Mouse (Mus musculus): ENCODE data around the gene Stmn3.

Gene Stmn3

GRCm38 (mm10) chr2:181314080-181314810 lies at the start of gene Stmn3:
Gene Stmn3, minus strand, starts transcription at chr2:181314500.
- DNase-seq (ENCODE audit: low spot score) = peak; percentile 78

GRCm38 (mm10) chr2:181363946-181364345 lies 49.6 kb upstream of the Stmn3 start:
- DNase-seq (ENCODE audit: low spot score) = no peak

- no peak for DNase-seq (ENCODE audit: low spot score)
These were observed 42.5 kb upstream of the Stmn3 start for GRCm38 (mm10) chr2:181356780-181357179.

DNA sequence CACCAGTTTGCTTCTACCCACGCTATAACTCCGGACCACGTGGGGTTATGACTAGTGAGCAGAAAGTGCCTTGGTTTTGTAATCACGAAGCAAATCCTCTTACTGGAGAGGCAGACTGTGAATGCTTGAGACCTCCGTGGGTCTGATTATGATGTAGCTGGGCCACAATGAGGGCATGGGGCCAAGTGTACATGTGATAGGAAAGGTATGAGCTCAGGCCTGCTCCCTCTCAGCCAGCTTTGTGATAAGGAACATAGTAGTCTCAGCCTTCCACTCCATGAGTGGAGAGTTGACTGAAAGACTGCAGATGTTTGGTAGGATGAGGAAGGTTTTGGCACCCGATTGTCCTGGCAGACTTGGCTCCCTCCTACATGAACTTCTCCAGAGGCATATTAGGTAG lies 28.5 kb upstream of the Stmn3 start:
- no peak for DNase-seq (ENCODE audit: low spot score)

DNA sequence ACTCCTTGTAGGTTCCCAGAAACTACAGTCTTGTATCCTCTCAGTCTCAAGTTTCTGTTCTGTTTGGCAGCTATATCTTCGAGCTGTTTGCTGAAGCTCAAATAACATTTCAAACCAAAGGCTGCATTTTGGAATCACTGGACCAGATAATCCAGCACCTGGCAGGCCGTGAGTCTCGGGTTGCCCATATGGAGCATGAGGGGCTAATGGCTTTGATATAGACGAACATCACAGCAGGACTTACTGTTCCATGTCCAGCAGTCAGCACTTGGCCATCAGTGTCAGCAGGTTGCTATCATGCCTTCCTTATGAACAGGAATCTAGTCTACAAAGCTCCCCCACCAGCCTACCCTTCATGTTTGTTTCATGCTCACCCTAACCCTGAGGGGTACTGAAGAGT lies 26.1 kb upstream of the Stmn3 start:
- no peak for DNase-seq (ENCODE audit: low spot score)

GRCm38 (mm10) chr2:181334023-181334422 lies 19.7 kb upstream of the Stmn3 start:
- DNase-seq (ENCODE audit: low spot score) = peak; percentile 80

GRCm38 (mm10) chr2:181332542-181332941 lies 18.2 kb upstream of the Stmn3 start:
- DNase-seq (ENCODE audit: low spot score) = no peak

DNA sequence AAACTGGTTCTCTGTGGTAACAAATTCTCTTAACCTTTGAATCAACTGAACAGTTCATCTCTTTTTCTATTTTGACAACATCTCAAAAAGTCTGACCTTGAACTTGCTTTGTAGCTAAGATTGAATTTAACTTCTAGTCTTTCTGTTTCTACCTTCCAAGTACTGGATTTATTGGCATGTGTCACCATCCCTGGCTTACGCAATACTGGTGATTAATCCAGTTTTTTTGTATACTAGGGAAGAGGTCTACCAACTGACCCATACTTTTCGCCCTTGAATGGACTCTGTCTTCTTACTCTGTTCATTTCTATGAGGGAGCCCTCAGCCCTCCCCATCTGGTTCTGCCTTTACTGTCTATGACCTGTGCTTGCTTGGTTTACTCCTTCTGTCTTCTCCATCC lies 11.8 kb upstream of the Stmn3 start:
- no peak for DNase-seq (ENCODE audit: low spot score)

DNA sequence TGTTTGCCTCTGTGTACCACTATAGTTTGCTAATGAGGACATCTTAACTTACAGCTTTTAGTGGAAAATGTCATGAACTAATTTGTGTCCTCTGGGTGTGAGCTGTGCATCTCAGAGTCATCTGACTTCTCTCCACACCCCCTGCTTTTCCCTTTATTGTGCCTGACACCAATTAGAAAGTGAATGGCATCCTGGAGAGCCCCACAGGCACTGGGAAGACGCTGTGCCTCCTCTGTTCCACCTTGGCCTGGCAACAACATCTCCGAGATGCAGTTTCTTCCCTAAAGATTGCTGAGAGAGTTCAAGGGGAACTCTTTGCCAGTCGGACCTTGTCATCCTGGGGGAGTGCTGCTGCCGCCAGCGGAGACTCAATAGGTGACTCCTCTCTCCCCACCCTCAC lies 7.8 kb upstream of the Stmn3 start:
- DNase-seq (ENCODE audit: low spot score) = no peak

- no peak for DNase-seq (ENCODE audit: low spot score)
These were observed 5.8 kb upstream of the Stmn3 start for GRCm38 (mm10) chr2:181320103-181320499.

DNA sequence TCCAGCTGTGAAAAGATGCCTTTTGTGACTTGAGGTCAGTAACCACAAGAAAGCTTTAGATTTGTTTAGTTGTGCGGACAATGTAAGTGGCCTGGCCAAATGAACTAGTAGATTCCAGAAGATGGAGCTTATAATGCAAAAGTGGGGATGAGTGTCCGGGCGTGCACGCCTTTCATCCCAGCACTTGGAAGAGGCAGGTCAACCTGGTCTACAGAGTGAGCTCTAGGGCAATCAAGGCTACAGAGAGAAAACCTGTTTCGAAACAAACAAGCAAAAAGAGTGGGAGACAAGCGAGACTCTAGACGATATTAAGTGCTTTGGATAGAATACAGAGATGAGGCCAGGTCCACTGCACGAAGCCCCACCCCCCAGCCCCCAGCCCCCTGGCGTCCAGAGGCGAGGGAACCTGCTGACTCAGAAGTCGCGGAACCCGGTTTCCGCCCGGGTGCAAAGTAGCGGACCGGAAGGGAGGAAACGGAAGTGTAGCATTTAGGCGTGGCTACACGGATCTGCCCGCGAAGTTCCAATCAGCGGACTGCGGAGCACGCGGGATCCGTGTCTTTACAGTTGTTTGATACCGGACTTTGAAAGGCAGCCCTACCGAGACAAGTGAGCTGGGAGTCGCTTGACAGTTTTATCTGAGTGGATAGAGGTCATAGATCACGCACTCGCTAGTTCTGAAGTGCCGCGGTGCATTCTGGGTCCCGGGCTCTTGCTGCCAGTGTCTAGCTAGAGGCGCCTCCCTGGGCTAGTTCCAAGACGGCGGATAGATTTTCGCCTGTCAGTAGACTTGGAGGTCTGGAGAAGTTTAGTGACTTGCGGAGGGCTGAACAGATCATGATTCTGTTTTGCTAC lies 5.2 kb upstream of the Stmn3 start, which contains the start of gene Rtel1:
Rtel1 (plus strand) TSS at position 492 of the 855 bp plus-strand sequence.
- DNase-seq (ENCODE audit: low spot score) = peak; percentile 95

- DNase-seq (ENCODE audit: low spot score) = peak; percentile 50
These were observed 788 bp downstream of the Stmn3 start for GRCm38 (mm10) chr2:181313344-181314079.

GRCm38 (mm10) chr2:181313006-181313343 lies 1.3 kb downstream of the Stmn3 start:
- DNase-seq (ENCODE audit: low spot score) = no peak

GRCm38 (mm10) chr2:181312435-181312834 lies 1.9 kb downstream of the Stmn3 start:
- no peak for DNase-seq (ENCODE audit: low spot score)

GRCm38 (mm10) chr2:181307144-181307804 lies 7.0 kb downstream of the Stmn3 start:
- DNase-seq (ENCODE audit: low spot score) = no peak

DNA sequence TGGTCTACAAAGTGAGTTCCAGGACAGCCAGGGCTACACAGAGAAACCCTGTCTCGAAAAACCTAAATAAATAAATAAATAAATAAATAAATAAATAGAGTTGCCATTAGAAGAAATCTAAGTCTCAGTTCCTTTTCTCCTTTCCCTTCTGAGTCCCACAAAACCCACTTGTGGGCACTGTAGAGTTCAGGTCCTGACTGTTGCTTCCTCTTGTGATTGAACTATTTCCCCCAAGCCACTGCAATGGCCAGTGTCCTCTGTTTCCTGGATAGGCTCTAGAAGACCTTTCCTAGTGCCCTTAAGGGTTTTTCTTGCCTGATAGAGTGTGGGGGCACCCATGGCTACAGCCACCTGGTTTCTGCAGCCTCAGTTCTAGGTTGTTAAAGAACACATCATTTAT lies 9.4 kb downstream of the Stmn3 start:
- DNase-seq (ENCODE audit: low spot score) = no peak

DNA sequence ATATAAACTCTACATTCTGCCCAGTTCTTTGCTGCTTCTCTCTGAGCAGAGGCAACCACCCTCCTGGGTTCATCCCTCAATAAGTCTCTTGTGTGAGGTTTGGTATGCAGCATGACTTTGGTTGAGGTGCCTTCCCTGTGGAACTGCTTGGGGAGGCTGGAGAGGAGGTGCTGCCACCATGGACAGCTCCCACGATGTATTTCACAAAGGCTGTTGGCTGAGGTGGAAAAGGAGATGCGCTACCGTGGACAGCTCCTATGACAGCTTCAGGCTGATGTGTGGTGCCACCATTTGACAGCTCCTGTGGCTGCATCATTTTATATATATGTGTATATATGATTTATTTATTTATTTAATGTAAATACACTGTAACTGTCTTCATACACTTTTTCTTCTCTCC lies 12.3 kb downstream of the Stmn3 start:
- no peak for DNase-seq (ENCODE audit: low spot score)

DNA sequence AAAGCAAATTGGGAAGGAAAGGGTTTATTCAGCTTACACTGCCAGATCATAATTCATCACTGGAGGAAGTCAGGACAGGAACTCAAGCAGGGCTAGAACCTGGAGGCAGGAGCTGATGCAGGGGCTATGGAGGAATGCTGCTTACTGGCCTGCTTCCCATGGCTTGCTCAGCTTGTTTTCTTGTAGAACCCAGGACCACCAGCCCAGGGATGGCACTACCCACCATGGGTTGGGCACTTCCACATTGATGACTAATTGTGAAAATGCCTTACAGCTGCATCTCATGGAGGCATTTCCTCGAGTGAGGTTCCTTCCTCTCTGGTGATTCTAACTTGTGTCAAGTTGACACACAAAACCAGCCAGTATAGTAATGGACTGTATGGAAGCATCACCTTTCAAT lies 23.4 kb downstream of the Stmn3 start:
- no peak for DNase-seq (ENCODE audit: low spot score)

DNA sequence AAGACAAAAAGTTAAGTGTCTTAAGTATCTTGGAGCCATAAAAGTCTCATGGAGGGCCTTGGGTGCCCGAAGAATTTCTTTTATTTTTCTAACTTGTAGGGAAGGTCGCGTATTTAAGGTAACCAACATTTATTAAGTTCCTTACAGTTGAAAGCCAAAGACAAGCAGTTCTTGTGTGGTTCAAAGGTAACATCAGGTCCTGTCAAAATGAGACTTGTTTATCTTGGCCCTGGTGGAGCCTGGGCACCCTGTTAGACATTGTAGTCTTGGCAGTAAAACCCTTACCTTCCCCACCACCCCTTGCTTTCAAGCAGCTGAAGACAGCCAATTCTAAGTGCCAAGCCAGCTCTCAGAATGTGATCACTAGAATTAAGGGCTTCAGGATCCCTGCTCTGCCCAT lies 25.6 kb downstream of the Stmn3 start:
- DNase-seq (ENCODE audit: low spot score) = no peak

GRCm38 (mm10) chr2:181287958-181288350 lies 26.3 kb downstream of the Stmn3 start, which contains the start of gene Gmeb2:
Gene Gmeb2, minus strand, starts transcription at chr2:181288035.
- peak; percentile 98 for DNase-seq (ENCODE audit: low spot score)

DNA sequence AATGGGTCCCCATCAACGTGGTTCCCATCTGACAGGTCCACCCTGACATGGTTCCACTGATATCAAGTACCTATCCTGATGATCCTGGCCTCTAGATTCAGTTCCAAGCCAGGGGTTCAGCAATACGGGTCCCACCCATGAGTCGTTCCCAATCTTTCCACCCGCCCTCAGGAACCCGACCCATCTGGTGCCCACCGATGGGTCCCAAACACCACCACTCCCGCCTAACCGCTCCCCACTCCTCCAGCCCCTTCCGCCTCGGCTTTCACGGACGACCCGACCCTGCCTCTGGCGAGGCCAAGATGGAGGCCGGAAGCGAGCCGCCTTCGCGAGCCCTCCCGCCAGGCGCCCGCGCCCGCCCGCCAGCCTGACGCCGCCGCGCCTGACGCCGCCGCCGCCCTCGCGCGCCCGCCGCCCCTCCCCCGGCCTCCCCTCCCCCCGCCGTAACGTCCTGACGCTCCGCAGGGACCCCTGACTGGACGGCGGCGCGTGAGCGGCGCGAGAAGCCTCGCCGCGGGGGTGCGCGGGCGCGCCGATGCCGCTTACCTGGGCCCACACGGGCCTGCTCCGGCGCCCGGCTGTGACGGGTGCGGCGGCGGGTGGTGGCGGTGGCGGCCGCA lies 26.9 kb downstream of the Stmn3 start:
- DNase-seq (ENCODE audit: low spot score) = peak; percentile 88

Data from MN1 (cell line).